Mouse (Mus musculus): ENCODE data around the gene Phox2b.

DNA sequence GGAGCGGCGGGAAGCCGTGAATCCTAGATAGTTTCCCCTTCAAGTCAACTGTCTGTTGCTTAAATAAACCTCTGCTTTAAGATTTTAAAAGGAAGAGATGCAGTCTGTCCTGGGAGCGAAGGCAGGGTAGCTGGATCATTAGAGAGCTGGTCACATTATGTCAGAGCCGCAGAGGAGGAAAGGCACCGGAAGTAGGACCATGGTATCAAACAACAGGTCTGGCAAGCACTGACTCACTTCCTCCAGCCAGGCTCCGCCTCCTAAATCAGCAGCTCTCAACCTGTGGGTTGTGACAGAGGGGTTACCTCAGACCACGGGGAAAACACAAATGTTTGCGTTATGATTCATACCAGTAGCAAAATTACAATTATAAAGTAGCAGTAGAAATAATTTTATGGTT is 35.5 kb downstream of the Phox2b start:
- TF ChIP-seq CTCF (IDR thresholded peaks at IDR 0.05; ENCODE audit: control insufficient read depth, insufficient read depth, low read length) (no peak), POLR2A (IDR thresholded peaks at IDR 0.05; ENCODE audit: borderline replicate concordance, control insufficient read depth, low read depth, low read length) (no peak)

Data from bone marrow, adult 2 months (tissue).